Mouse (Mus musculus): Measurements from ENCODE around the gene Col23a1.
"Not testable (repeated sequence)": the region's sequence is repeated elsewhere in the genome, so short reads cannot be mapped to it uniquely, and the experiment has no call there.

Gene Col23a1

GRCm38 (mm10) chr11:51621776-51622175, 332.1 kb downstream of the Col23a1 start:
- DNase-seq (ENCODE audit: low spot score): no peak

GRCm38 (mm10) chr11:51622971-51623491, 333.3 kb downstream of the Col23a1 start:
- no peak for DNase-seq (ENCODE audit: low spot score)

GRCm38 (mm10) chr11:51625187-51625820, 335.6 kb downstream of the Col23a1 start:
- DNase-seq (ENCODE audit: low spot score): no peak

- no peak for DNase-seq (ENCODE audit: low spot score)
Measured at GRCm38 (mm10) chr11:51627425-51627824, 337.7 kb downstream of the Col23a1 start.

- DNase-seq (ENCODE audit: low spot score): no peak
Measured at GRCm38 (mm10) chr11:51627907-51628306, 338.2 kb downstream of the Col23a1 start.

- no peak for DNase-seq (ENCODE audit: low spot score)
Measured at GRCm38 (mm10) chr11:51629651-51630314, 340.1 kb downstream of the Col23a1 start.

GRCm38 (mm10) chr11:51632130-51632753, 342.5 kb downstream of the Col23a1 start:
- no peak for DNase-seq (ENCODE audit: low spot score)

GRCm38 (mm10) chr11:51633200-51633599, 343.5 kb downstream of the Col23a1 start:
- not testable (repeated sequence) for DNase-seq (ENCODE audit: low spot score)
